Mouse (Mus musculus) midbrain, embryonic 14.5 days (tissue): Measurements from ENCODE around the gene Plrg1. TPM values are rescaled to one million over a fixed set of nuclear protein-coding genes. Genes with fewer than 3 reads are reported as not detected.

Experiments
- ATAC-seq: fragments of 200-750 bp; cut with Nextera tagmentation; 2 replicates; pipeline ENCODE4 v1.8.0; 2017; ENCODE audit warnings: moderate number of reproducible peaks, moderate library complexity; ENCODE audit not compliant: low FRiP score, low TSS enrichment
- DNase-seq: peaks from one replicate; pipeline ENCODE4 v3.0.0-alpha.2; 2015
- H3K27ac ChIP-seq: fragments of 300-500 bp; sonication (generic); replicated peaks from 2 replicates; pipeline ENCODE4 v1.5.1; 2014; ENCODE audit warnings: mild to moderate bottlenecking, low read depth, low read length, moderate library complexity
- H3K27me3 ChIP-seq: fragments of 300-500 bp; sonication (generic); 2 replicates; pipeline ENCODE4 v1.6.1; 2014; ENCODE audit warnings: low read length, control low read depth, mixed read lengths; ENCODE audit not compliant: control insufficient read depth, insufficient read depth
- H3K36me3 ChIP-seq: fragments of 300-500 bp; sonication (generic); 2 replicates; pipeline ENCODE4 v1.6.1; 2014; ENCODE audit warnings: low read length, control low read depth; ENCODE audit not compliant: control insufficient read depth, insufficient read depth
- H3K4me1 ChIP-seq: fragments of 300-500 bp; sonication (generic); 2 replicates; pipeline ENCODE4 v1.6.1; 2014; ENCODE audit warnings: mild to moderate bottlenecking, antibody characterized with exemption, low read length, control low read depth; ENCODE audit not compliant: control insufficient read depth, insufficient read depth
- H3K4me2 ChIP-seq: fragments of 300-500 bp; sonication (generic); 2 replicates; pipeline ENCODE4 v1.6.1; 2014; ENCODE audit warnings: mild to moderate bottlenecking, low read length, moderate library complexity
- H3K4me3 ChIP-seq: fragments of 300-500 bp; sonication (generic); replicated peaks from 2 replicates; pipeline ENCODE4 v1.5.1; 2014; ENCODE audit warnings: low read depth, low read length
- H3K9ac ChIP-seq: fragments of 300-500 bp; sonication (generic); replicated peaks from 2 replicates; pipeline ENCODE4 v1.6.1; 2014; ENCODE audit warnings: mild to moderate bottlenecking, low read length, moderate library complexity
- H3K9me3 ChIP-seq: fragments of 300-500 bp; sonication (generic); 2 replicates; pipeline ENCODE4 v1.6.1; 2016; ENCODE audit warnings: low read length, control low read depth, mixed read lengths; ENCODE audit not compliant: control insufficient read depth
- WGBS: fragments of 180-500 bp; shearing (Covaris S2); extraction: QIAGEN DNeasy Blood & Tissue Kit; methylation state at CpG from one replicate; pipeline ENCODE4 v1.1.7; 2014; 5-methylcytosine and 5-hydroxymethylcytosine counted together
- polyA plus RNA-seq: library from polyadenylated mRNA; unstranded; fragments of >200 nt; fragmentation: Nextera tagmentation; extraction: Ambion mirVana; gene quantifications from 2 replicates; pipeline ENCODE4 v1.2.1, GENCODE M21; 2014

The Plrg1 gene
- polyA plus RNA-seq, 1 experiment from 2014 or later = 119 TPM

- no peak overlapping the region for H3K4me2 ChIP-seq
- H3K27ac ChIP-seq = no peak overlapping the region
- ATAC-seq = no peak
- no peak overlapping the region for H3K9ac ChIP-seq
- 80% methylated on average over 4 of the region's 4 CpGs for WGBS
- no peak overlapping the region for H3K4me3 ChIP-seq
- H3K36me3 ChIP-seq = no peaks in the 10 kb centered on the region
- no peaks in the 10 kb centered on the region for H3K27me3 ChIP-seq
- H3K4me1 ChIP-seq = no peaks in the 10 kb centered on the region
- no peak for DNase-seq
- H3K9me3 ChIP-seq = no peaks in the 10 kb centered on the region
Measured at GRCm38 (mm10) chr3:83039666-83040065, 15.7 kb upstream of the Plrg1 start.

- WGBS = 95% methylated on average over 5 of the region's 5 CpGs
- no peaks in the 10 kb centered on the region for H3K27me3 ChIP-seq
- ATAC-seq = no peak
- no peak overlapping the region for H3K4me2 ChIP-seq
- H3K27ac ChIP-seq = no peak overlapping the region
- H3K36me3 ChIP-seq = no peaks in the 10 kb centered on the region
- H3K4me3 ChIP-seq = no peak overlapping the region
- H3K9me3 ChIP-seq = no peaks in the 10 kb centered on the region
- DNase-seq = no peak
- no peaks in the 10 kb centered on the region for H3K4me1 ChIP-seq
- no peak overlapping the region for H3K9ac ChIP-seq
Measured at GRCm38 (mm10) chr3:83042451-83042850, 12.9 kb upstream of the Plrg1 start.

- DNase-seq (no peak), ATAC-seq (no peak)
- Histone ChIP-seq H3K4me1 (no peaks in the 10 kb centered on the region), H3K4me3 (no peak overlapping the region), H3K27ac (no peak overlapping the region), H3K27me3 (no peaks in the 10 kb centered on the region), H3K4me2 (no peak overlapping the region), H3K9me3 (no peaks in the 10 kb centered on the region), H3K36me3 (no peaks in the 10 kb centered on the region), H3K9ac (no peak overlapping the region)
- WGBS = 91% methylated on average over 11 of the region's 11 CpGs
Measured at GRCm38 (mm10) chr3:83046649-83047048, 8.7 kb upstream of the Plrg1 start.

DNA sequence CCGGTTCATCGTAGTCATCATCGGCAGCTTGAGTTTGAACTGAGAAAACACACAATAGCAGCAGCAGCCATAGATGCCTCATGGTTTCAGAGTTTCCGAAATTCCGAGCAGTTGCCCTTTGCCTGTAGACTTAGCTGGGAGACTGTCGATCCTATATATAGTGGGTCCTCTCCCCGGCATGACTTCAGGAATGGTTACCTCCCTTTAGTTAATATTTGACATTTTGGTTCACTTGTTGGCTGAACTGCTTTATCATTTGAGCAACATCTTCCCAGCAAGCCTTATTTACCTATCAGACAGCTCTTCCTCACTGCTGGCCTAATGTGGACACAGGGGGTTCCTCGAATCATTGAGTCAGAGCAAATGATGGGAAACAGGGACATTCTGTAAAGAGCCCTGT lies 5.6 kb upstream of the Plrg1 start, which contains the start of gene Fgb:
Gene Fgb (minus strand): TSS at position 184 of the 400 bp plus-strand sequence.
- DNase-seq (no peak), ATAC-seq (no peak)
- H3K27ac ChIP-seq = no peak within 1 kb of the TSS
- H3K9ac ChIP-seq = no peak within 1 kb of the TSS
- no peak within 1 kb of the TSS for H3K4me3 ChIP-seq
- H3K4me2 ChIP-seq = no peak within 1 kb of the TSS
- WGBS = 89% methylated on average over 8 of the region's 8 CpGs
- no peaks in the 10 kb centered on the region for H3K27me3 ChIP-seq
- no peaks in the 10 kb centered on the region for H3K9me3 ChIP-seq
- H3K36me3 ChIP-seq = no peaks in the 10 kb centered on the region
- no peaks in the 10 kb centered on the region for H3K4me1 ChIP-seq

DNA sequence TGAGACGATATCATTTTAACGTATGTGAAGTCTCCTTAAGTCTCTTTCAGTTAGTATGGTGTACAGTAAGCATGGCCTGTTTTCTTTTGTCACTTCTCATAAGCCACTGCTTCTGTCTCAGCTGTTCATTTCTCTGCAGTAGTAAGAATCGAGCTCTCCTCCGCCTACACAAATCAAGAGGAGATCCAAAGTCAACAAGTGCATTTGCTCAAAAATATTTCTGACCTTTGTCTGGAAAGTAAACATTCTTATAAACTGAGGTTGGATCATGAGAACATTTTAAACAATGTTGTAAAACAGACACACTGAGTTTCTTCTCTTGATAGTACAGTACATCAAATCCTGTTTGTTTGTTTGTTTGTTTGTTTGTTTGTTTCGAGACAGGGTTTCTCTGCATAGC lies 4.7 kb upstream of the Plrg1 start:
- Histone ChIP-seq H3K4me1 (no peaks in the 10 kb centered on the region), H3K4me3 (no peak overlapping the region)
- WGBS = 84% methylated on average over 5 of the region's 5 CpGs

GRCm38 (mm10) chr3:83052102-83052501 lies 3.2 kb upstream of the Plrg1 start:
- no peak overlapping the region for H3K27ac ChIP-seq
- no peaks in the 10 kb centered on the region for H3K27me3 ChIP-seq
- DNase-seq (no peak), ATAC-seq (no peak)
- H3K4me2 ChIP-seq = no peak overlapping the region
- no peaks in the 10 kb centered on the region for H3K9me3 ChIP-seq
- H3K4me1 ChIP-seq = peaks cover 6% of the 10 kb centered on the region
- 90% methylated on average over 5 of the region's 5 CpGs for WGBS
- H3K9ac ChIP-seq = no peak overlapping the region
- H3K36me3 ChIP-seq = 0 out of 2 replicates have a peak, but pooled peaks cover 1% of the 10 kb centered on the region
- H3K4me3 ChIP-seq = no peak overlapping the region

More for the DNA sequence above, 4.7 kb upstream of the Plrg1 start:
- Histone ChIP-seq H3K9ac (no peak overlapping the region), H3K27ac (no peak overlapping the region), H3K27me3 (no peaks in the 10 kb centered on the region), H3K4me2 (no peak overlapping the region), H3K36me3 (no peaks in the 10 kb centered on the region), H3K9me3 (no peaks in the 10 kb centered on the region)
- DNase-seq (no peak), ATAC-seq (no peak)

GRCm38 (mm10) chr3:83053126-83053525 lies 2.2 kb upstream of the Plrg1 start:
- H3K27me3 ChIP-seq = no peaks in the 10 kb centered on the region
- no peak overlapping the region for H3K4me2 ChIP-seq
- no peak overlapping the region for H3K9ac ChIP-seq
- DNase-seq = no peak
- WGBS = 91% methylated on average over 7 of the region's 7 CpGs
- no peak overlapping the region for H3K27ac ChIP-seq
- ATAC-seq = no peak
- H3K9me3 ChIP-seq = no peaks in the 10 kb centered on the region
- H3K4me1 ChIP-seq = peaks cover 6% of the 10 kb centered on the region
- H3K36me3 ChIP-seq = peaks cover 9% of the 10 kb centered on the region
- H3K4me3 ChIP-seq = no peak overlapping the region

DNA sequence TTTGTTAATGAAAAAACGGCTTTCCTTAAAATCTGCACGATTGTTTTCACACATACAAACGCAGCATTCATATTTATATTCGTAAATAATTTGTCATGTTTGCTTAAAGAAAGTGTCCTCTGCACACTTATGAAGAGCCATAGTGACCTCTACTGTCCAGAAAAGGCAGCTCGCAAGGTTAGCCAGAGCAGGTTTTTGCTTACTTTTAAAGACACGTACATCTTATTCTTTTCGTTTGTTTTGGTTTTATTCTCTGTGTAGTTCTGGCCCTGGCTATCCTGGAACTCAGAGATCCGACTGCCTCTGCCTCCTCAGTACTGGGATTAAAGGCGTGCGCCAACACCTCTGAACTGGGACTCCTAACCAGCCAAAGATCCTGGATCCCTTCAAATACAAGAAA lies 1.6 kb upstream of the Plrg1 start:
- Histone ChIP-seq H3K27ac (no peak overlapping the region), H3K9me3 (no peaks in the 10 kb centered on the region), H3K4me3 (no peak overlapping the region), H3K4me1 (peaks cover 6% of the 10 kb centered on the region), H3K4me2 (no peak overlapping the region), H3K27me3 (no peaks in the 10 kb centered on the region), H3K36me3 (peaks cover 15% of the 10 kb centered on the region), H3K9ac (no peak overlapping the region)
- 35% methylated on average over 10 of the region's 10 CpGs for WGBS
- ATAC-seq (no peak), DNase-seq (peak; percentile 83)

GRCm38 (mm10) chr3:83054759-83055158 lies 563 bp upstream of the Plrg1 start:
- no peaks in the 10 kb centered on the region for H3K9me3 ChIP-seq
- H3K4me1 ChIP-seq = peaks cover 6% of the 10 kb centered on the region
- WGBS = 40% methylated on average over 13 of the region's 13 CpGs
- H3K4me3 ChIP-seq = peak overlapping the region; percentile 85
- H3K36me3 ChIP-seq = peaks cover 25% of the 10 kb centered on the region
- no peak overlapping the region for H3K27ac ChIP-seq
- H3K27me3 ChIP-seq = no peaks in the 10 kb centered on the region
- no peak overlapping the region for H3K9ac ChIP-seq
- ATAC-seq (no peak), DNase-seq (peak; percentile 21)
- peak overlapping the region; percentile 42 for H3K4me2 ChIP-seq
